Mouse (Mus musculus) splenic B cell, adult 2 months (primary cell): ENCODE measurements around the gene Stard13.

ENCODE experiments used
- DNase-seq: peaks from one replicate; pipeline ENCODE4 v3.0.0-alpha.2; 2011; ENCODE audit warnings: low read depth, low spot score
- H3K27me3 ChIP-seq: 2 replicates; pipeline ENCODE4 v1.6.1; 2012; ENCODE audit warnings: mild to moderate bottlenecking, low read length, moderate library complexity, mixed read lengths; ENCODE audit not compliant: control insufficient read depth, poor library complexity, insufficient read depth, severe bottlenecking
- H3K36me3 ChIP-seq: 2 replicates; pipeline ENCODE4 v1.6.1; 2012; ENCODE audit warnings: mild to moderate bottlenecking, low read length, moderate library complexity, mixed read lengths; ENCODE audit not compliant: control insufficient read depth, poor library complexity, insufficient read depth, severe bottlenecking

Stard13 gene

DNA sequence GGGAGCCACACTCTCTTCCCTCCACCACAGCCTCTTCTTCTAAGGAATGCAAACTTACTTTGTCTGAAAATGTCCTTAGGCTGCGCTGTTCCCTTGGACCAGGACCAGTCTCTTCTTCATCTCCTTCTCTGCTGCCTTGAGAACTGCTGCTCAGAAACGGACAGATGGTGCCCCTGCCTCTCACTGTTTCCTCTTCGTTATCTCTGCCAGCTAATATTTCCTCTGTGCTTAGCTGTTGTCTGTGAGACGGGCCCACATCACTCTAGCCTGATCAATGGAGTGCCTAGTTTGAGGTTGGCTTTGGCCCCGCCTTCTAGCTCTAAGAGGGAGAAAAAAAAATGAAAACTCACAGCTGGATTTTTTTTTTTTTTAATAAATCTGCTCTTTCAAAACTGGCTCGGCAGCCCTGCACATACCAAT lies 106.3 kb downstream of the Stard13 start:
- no peaks in the 10 kb centered on the region for H3K36me3 ChIP-seq
- DNase-seq: no peak
- H3K27me3 ChIP-seq: no peaks in the 10 kb centered on the region

- H3K36me3 ChIP-seq: no peaks in the 10 kb centered on the region
- no peak for DNase-seq
- H3K27me3 ChIP-seq: no peaks in the 10 kb centered on the region
Measured at GRCm38 (mm10) chr5:151126608-151127005, 107.0 kb downstream of the Stard13 start.

- Histone ChIP-seq H3K36me3 (no peaks in the 10 kb centered on the region), H3K27me3 (no peaks in the 10 kb centered on the region)
- DNase-seq: no peak
Measured at GRCm38 (mm10) chr5:151125985-151126607, 107.5 kb downstream of the Stard13 start.

DNA sequence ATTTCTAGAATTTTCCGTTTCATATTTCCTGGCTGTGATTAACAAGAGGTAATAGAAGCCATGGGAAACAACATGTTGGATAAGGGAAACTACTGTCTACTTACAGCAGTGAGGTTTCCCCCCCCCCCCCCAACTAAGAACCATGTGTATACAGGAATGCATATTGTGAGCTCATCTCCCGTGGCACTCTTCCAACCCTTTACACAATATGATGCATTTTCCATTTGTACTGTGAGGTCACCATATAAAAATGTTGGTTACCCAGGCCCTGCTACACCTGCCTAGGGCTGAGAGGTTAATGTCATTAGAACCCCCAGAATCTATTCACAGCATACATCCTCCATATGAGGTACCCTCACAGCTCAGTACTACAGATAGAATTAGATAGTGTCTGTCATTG lies 115.8 kb downstream of the Stard13 start:
- H3K27me3 ChIP-seq: no peaks in the 10 kb centered on the region
- DNase-seq: no peak
- H3K36me3 ChIP-seq: no peaks in the 10 kb centered on the region

DNA sequence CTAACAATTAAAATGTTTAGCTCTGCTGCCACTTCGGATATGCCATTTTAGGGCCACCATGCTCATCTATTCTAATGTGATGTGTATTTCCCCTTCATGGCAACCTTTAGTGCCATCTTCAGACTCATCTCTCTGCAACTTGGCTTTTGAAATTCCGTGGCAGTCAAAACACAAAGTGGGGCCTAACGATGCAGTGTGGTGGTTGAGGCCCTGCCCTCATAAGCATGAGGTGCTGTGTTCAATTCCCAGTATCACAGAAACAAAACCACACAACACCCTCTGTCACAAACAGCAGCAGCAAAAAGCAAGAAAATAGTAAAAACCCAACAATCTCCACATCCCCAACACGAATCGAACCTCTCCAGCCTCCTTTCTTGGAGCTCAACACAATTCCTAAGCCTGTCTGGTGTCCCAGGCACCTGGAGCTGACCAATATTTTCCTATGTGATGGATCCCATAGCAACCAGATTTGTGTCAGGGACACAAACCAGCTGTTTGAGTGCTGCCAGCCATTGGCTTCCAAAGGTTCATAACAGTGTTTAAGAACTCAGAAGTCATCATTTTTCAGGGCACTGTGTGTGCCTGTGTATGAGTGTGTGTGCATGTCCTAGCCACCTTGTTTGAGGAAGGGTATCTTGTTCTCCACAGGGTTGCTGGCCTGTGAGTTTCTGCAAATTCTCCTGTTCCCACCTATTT lies 117.3 kb downstream of the Stard13 start:
- Histone ChIP-seq H3K36me3 (no peaks in the 10 kb centered on the region), H3K27me3 (no peaks in the 10 kb centered on the region)
- DNase-seq: no peak

DNA sequence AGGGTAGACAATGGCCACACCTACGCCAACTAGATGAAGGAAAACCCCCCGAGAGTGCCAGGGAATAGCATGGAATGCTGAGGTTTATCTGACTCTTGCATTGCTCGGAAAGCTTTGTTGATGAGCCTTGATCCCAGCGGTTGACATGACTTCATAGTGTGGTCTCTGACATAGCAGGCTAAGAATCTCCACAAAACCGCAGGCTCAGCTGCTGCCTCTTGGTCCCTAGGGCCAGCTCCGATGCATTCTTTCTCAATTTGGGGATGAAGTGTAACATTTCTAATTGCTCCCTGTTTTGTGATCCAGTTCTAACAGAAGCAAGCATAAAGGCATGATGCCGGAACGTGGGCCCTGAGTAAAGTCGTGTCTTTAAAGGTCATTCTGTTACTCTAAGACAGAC lies 120.9 kb downstream of the Stard13 start:
- DNase-seq: no peak

GRCm38 (mm10) chr5:151111080-151111871 lies 122.4 kb downstream of the Stard13 start:
- no peak for DNase-seq
- Histone ChIP-seq H3K27me3 (no peaks in the 10 kb centered on the region), H3K36me3 (no peaks in the 10 kb centered on the region)

More for the DNA sequence above, 120.9 kb downstream of the Stard13 start:
- no peaks in the 10 kb centered on the region for H3K27me3 ChIP-seq
- no peaks in the 10 kb centered on the region for H3K36me3 ChIP-seq

DNA sequence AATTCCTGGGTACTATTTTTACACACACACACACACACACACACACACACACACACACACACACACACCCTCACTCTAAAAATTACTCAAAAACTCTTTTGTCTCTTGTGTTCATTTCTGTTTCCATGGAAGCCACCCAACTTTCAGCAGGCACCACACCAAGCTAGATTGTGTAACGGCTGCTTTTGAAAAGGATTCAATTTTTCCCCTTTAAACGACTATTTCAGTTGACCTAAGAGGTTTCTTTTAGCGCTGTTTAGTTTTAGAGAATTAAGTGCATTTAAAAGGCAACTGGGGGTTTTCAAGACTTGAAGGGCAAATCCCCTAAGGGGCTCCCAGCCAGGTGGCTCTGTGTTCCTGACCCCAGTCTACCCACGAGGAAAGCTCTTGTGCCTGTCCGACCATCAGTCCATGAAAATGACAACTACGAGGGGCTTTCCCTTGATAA lies 123.2 kb downstream of the Stard13 start:
- no peak for DNase-seq
- Histone ChIP-seq H3K27me3 (no peaks in the 10 kb centered on the region), H3K36me3 (no peaks in the 10 kb centered on the region)

- no peak for DNase-seq
- Histone ChIP-seq H3K36me3 (no peaks in the 10 kb centered on the region), H3K27me3 (no peaks in the 10 kb centered on the region)
Measured at GRCm38 (mm10) chr5:151109822-151110221, 123.8 kb downstream of the Stard13 start.

GRCm38 (mm10) chr5:151108955-151109354 lies 124.7 kb downstream of the Stard13 start:
- Histone ChIP-seq H3K36me3 (no peaks in the 10 kb centered on the region), H3K27me3 (no peaks in the 10 kb centered on the region)
- no peak for DNase-seq

GRCm38 (mm10) chr5:151108291-151108897 lies 125.2 kb downstream of the Stard13 start:
- DNase-seq: no peak
- Histone ChIP-seq H3K36me3 (no peaks in the 10 kb centered on the region), H3K27me3 (no peaks in the 10 kb centered on the region)

DNA sequence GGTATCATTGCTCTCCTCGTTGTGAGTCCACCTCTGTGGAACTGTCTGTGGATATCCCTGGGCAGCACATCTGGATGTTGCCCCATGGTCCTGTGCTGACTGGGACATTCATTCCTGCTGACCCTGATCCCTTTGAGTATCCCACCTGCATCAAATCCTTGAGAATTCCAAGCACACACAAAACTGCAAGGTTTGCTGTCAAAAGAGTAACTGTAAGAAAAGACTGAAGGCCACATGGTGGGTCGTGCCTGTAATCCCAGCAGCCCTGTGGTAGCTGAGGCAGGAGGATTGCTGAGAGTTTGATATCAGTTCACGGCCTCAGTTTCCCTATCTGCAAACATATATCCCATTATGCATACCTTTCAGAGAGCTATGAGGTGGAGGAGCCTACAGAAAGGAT lies 126.8 kb downstream of the Stard13 start:
- DNase-seq: no peak
- Histone ChIP-seq H3K27me3 (no peaks in the 10 kb centered on the region), H3K36me3 (no peaks in the 10 kb centered on the region)

DNA sequence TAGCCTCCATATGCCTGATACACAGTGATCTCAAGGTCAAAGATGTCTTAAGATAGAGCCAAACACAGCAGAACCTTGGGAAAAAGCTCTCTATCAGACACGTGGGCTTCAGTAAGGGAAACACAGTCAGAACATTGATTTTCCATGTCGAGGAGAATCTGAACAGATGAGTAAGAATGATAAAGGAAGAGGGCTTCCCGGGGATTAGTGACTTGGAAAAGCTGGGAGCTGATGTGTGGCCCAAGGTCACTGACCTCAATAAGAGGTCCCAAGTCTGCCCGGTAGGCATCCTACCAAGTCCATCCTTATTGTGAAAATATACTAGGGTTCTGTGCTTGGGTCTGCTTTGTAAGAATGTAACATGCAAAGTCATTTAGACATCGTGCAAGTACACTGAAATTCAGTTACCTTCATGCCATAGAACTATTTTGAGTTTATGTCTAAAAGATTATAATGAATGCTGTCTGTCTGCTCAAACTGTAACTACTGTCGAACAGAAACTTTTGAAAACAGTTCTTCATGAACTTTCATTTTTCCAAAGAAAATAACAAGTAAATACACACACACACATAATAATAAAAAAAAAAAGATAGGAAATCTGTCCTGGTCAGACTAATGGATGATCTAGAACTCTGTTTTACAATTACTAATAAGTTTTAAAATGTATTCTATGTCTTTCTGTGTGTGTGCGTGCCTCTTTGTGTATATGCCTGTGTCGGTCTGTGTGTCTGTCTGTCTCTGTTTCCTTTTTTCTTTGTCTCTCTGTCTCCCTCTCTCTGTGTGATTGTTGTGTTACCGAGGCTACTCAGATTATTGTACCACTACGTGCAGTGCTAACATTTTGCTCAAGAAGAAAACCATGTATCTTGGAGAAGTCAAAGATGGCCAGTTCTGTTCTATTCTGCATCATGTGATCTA lies 128.3 kb downstream of the Stard13 start:
- Histone ChIP-seq H3K36me3 (no peaks in the 10 kb centered on the region), H3K27me3 (no peaks in the 10 kb centered on the region)
- no peak for DNase-seq
